Comparison of ENCODE assay signal across 18 mouse cellular contexts in genomic region chr6:143109622-143110218, GRCm38 (mm10). TPM values are rescaled to one million over a fixed set of nuclear protein-coding genes. Genes with fewer than 3 reads are reported as not detected.
DNase-seq lines count a peak whose midpoint lies in the region; TF ChIP-seq lines count a peak whose summit lies in the region.
"Had no signal": no experiment of that assay in that cellular context is flagged by ENCODE, and none has a peak within 500 bp of the region (broad histone marks: within the 10 kb centered on the region; RNA-seq: fewer than 3 reads in every experiment).

No protein-coding gene starts in this region.

- H3K9me3 ChIP-seq in E14TG2a.4 (ENCODE audit: low read length) = no peaks in the 10 kb centered on the region
- H3K9me3 ChIP-seq in megakaryocyte, embryonic 14.5 days = no peaks in the 10 kb centered on the region
- H3K9me3 ChIP-seq: embryonic facial prominence, embryonic 12.5 days; forebrain, embryonic 15.5 days; heart, embryonic 10.5 days; hindbrain, embryonic 13.5 days had no signal

- H3K4me1 ChIP-seq in E14TG2a.4 (replicated peaks; ENCODE audit: low read depth, low read length) = peaks cover 77% of the 10 kb centered on the region
- peaks cover 80% of the 10 kb centered on the region for H3K4me1 ChIP-seq in megakaryocyte, embryonic 14.5 days
- H3K4me1 ChIP-seq: embryonic facial prominence, embryonic 12.5 days; forebrain, embryonic 15.5 days had no signal

- H3K27me3 ChIP-seq in E14TG2a.4 (ENCODE audit: insufficient read depth, low read length) = no peaks in the 10 kb centered on the region
- no peaks in the 10 kb centered on the region for H3K27me3 ChIP-seq in megakaryocyte, embryonic 14.5 days (replicated peaks)
- H3K27me3 ChIP-seq: embryonic facial prominence, embryonic 12.5 days; forebrain, embryonic 15.5 days; hindbrain, embryonic 13.5 days had no signal

- intact Hi-C loops in gastrocnemius, postnatal 14 days (cut with DNase I; ENCODE audit: low total_unique reads) = no loop called here

- no peak for TF ChIP-seq CTCF in E14TG2a.4 (conservative IDR thresholded peaks at IDR 0.05; ENCODE audit: low read length)

- DNase-seq in 416B (ENCODE audit: low read depth) = peak; percentile 63
- peak; percentile 36 for DNase-seq in adipocyte (ENCODE audit: low spot score)
- DNase-seq in gastrocnemius, postnatal 14 days = no peak
- DNase-seq in urinary bladder, adult 18-20 months (ENCODE audit: low spot score in 2 of 2) = no peak
- DNase-seq in layer of hippocampus, postnatal 36 days = no peak
- DNase-seq: adrenal gland, postnatal 14 days; cerebellum, adult 11-12 months; cerebellum, adult 9-10 months; cerebellum, postnatal 25 days; gastrocnemius, postnatal 36 days; heart, adult 18-20 months; heart, postnatal 10 days had no signal

- peak overlapping the region; percentile 65 for H3K4me3 ChIP-seq in E14TG2a.4 (replicated peaks; ENCODE audit: low read length)
- peak overlapping the region; percentile 44 for H3K4me3 ChIP-seq in megakaryocyte, embryonic 14.5 days (replicated peaks)
- H3K4me3 ChIP-seq: embryonic facial prominence, embryonic 12.5 days; forebrain, embryonic 15.5 days; heart, embryonic 10.5 days; hindbrain, embryonic 13.5 days had no signal

- peaks cover 7% of the 10 kb centered on the region; the same call in 1 of the 2 replicates for H3K36me3 ChIP-seq in E14TG2a.4 (ENCODE audit: insufficient read depth, low read length)
- H3K36me3 ChIP-seq in megakaryocyte, embryonic 14.5 days (replicated peaks; ENCODE audit: low read length) = no peaks in the 10 kb centered on the region
- H3K36me3 ChIP-seq: embryonic facial prominence, embryonic 12.5 days; forebrain, embryonic 15.5 days; heart, embryonic 10.5 days; hindbrain, embryonic 13.5 days had no signal

RNA-seq across cellular contexts. Expression of gene C2cd5, which starts 9.8 kb away (rescaled TPM):
- 5.2 and 6.7 TPM in 2 replicates for polyA plus RNA-seq in megakaryocyte, embryonic 14.5 days (2012; ENCODE audit: insufficient read depth, low replicate concordance)
- 10 to 100 TPM; 12.1 to 12.6 TPM for total RNA-seq in gastrocnemius, postnatal 14 days (2021)
- total RNA-seq in layer of hippocampus, postnatal 36 days (2021) = 100 to 1,000 TPM in 1 of 2 experiments, 10 to 100 TPM in 1; 97.8 to 114 TPM

RNA-seq across cellular contexts. Expression of gene Etnk1, which starts 57.3 kb away (rescaled TPM):
- 3.1 and 12.0 TPM in 2 replicates for polyA plus RNA-seq in megakaryocyte, embryonic 14.5 days (2012; ENCODE audit: insufficient read depth, low replicate concordance)
- 10 to 100 TPM; 14.3 to 14.6 TPM for total RNA-seq in gastrocnemius, postnatal 14 days (2021)
- 100 to 1,000 TPM; 188 to 192 TPM for total RNA-seq in layer of hippocampus, postnatal 36 days (2021)

Comparison
In these comparisons a context has a peak if more than half of its experiments do, and no peak if none do; other contexts are left out.
1. DNase-seq: peak in 416B (single experiment) and adipocyte (single experiment); none in gastrocnemius, postnatal 14 days (single experiment), urinary bladder, adult 18-20 months (0 of 2) and layer of hippocampus, postnatal 36 days (0 of 2).
2. RNA of gene C2cd5, which starts 9.8 kb away (total RNA-seq): 97.8 to 114 TPM in layer of hippocampus, postnatal 36 days; 12.1 to 12.6 TPM in gastrocnemius, postnatal 14 days; every median in the first group is over 4 times any median in the second.
3. RNA of gene Etnk1, which starts 57.3 kb away (total RNA-seq): 188 to 192 TPM in layer of hippocampus, postnatal 36 days; 14.3 to 14.6 TPM in gastrocnemius, postnatal 14 days; every median in the first group is over 10 times any median in the second.